Mouse (Mus musculus): ENCODE data around the gene Zfp536. TPM values are rescaled to one million over a fixed set of nuclear protein-coding genes. Genes with fewer than 3 reads are reported as not detected.
"Not testable (repeated sequence)": the region's sequence is repeated elsewhere in the genome, so short reads cannot be mapped to it uniquely, and the experiment has no call there.

Gene Zfp536
- polyA plus RNA-seq, 1 experiment from 2014 or later: 7.2 TPM

DNA sequence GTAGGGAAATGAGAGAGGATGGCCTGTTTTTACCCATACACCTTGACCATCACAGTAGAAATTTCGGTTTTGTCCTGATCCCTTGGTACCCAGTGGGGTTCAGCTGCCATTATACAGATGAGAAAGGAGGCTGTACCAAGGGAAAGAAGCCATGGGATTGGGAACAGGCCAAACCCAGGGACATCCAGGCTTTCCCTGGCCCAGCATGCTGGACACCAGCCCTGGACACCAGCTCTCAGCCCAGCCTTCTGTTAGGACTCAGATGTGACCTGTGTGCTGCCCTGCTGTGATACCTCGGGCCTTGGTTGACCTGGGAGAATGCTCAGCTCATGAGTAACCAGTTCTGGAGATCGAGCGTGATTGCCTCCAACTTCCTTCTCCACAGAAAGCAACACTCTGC is 51.8 kb downstream of the Zfp536 start:
- Histone ChIP-seq H3K36me3 (ENCODE audit: control insufficient read depth, insufficient read depth, low read length) (no peaks in the 10 kb centered on the region), H3K4me2 (ENCODE audit: low read depth, low read length) (no peak overlapping the region), H3K4me3 (ENCODE audit: low read depth, low read length) (no peak overlapping the region), H3K4me1 (ENCODE audit: control insufficient read depth, insufficient read depth, low read length) (no peaks in the 10 kb centered on the region), H3K27me3 (replicated peaks; ENCODE audit: control insufficient read depth, insufficient read depth, low read length) (no peaks in the 10 kb centered on the region; the same call in 1 of the 2 replicates), H3K9ac (ENCODE audit: low read depth, low read length) (no peak overlapping the region), H3K27ac (replicated peaks; ENCODE audit: low read depth, low read length) (no peak overlapping the region), H3K9me3 (ENCODE audit: control insufficient read depth, low read length) (no peaks in the 10 kb centered on the region)
- 89% methylated on average over 4 of the region's 4 CpGs for WGBS
- ATAC-seq (ENCODE audit: low read depth) (no peak), DNase-seq (ENCODE audit: low spot score) (no peak)

DNA sequence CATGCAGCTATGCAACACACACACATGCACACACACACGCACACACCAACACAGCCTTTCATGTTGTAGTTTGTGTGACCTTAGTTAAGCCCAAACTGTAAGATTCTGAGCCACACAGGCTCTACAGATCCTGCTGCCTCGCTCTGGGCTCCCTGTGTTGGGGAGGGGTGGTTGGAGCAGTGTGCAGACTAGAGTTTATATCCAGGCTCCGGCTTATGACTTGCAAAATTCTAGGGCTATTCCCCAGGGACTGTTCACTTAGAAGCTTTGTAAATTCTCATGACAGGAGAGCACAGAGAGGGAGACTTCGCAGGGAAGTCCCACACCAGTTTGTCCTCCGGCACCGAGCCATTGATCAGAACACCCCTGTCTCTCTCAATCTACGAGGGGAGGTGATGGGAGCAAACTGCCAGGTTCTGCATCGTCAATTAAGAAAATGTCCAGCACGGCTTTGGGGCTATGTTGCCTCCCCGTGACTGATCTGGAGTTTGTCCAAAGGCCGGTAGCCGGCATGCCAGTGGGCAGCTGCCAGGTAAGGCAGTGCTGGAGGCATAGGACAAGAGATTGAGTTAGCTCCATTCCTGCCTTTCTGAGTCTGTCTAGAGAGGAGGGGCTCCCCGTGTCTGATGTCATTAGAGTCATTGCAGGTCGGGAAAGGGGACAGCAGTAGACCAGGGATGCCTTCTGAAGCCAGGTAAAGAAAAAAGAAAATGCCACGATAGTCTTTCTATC is 54.6 kb downstream of the Zfp536 start:
- Histone ChIP-seq H3K4me3 (ENCODE audit: low read depth, low read length) (no peak overlapping the region), H3K27ac (replicated peaks; ENCODE audit: low read depth, low read length) (no peak overlapping the region), H3K4me2 (ENCODE audit: low read depth, low read length) (no peak overlapping the region), H3K27me3 (replicated peaks; ENCODE audit: control insufficient read depth, insufficient read depth, low read length) (no peaks in the 10 kb centered on the region; the same call in 1 of the 2 replicates), H3K9ac (ENCODE audit: low read depth, low read length) (no peak overlapping the region), H3K4me1 (ENCODE audit: control insufficient read depth, insufficient read depth, low read length) (no peaks in the 10 kb centered on the region), H3K36me3 (ENCODE audit: control insufficient read depth, insufficient read depth, low read length) (no peaks in the 10 kb centered on the region), H3K9me3 (ENCODE audit: control insufficient read depth, low read length) (no peaks in the 10 kb centered on the region)
- 56% methylated on average over 15 of the region's 15 CpGs for WGBS
- ATAC-seq (ENCODE audit: low read depth) (peak; percentile 47; the same call in 1 of the 2 replicates), DNase-seq (ENCODE audit: low spot score) (no peak)

DNA sequence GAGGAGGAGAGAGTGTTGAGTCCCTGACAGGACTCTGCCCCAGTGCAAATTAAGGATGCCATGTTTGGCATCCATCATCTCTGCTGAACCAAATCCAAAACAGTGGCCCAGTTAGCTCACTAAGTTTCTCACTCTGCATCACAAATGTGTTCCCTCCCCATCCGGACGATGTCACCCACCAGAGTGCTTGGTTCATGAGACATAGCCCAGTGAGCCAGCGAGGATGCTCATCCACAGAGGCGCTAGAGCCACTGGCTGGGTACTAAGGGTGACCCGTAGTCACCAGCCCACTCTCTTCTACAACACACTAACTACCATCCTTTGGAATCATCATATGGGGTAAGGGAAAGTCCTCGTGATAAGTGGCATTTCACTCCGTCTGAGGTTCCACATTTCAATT is 56.4 kb downstream of the Zfp536 start:
- Histone ChIP-seq H3K27me3 (replicated peaks; ENCODE audit: control insufficient read depth, insufficient read depth, low read length) (no peaks in the 10 kb centered on the region; the same call in 1 of the 2 replicates), H3K4me3 (ENCODE audit: low read depth, low read length) (no peak overlapping the region), H3K9me3 (ENCODE audit: control insufficient read depth, low read length) (no peaks in the 10 kb centered on the region), H3K27ac (replicated peaks; ENCODE audit: low read depth, low read length) (no peak overlapping the region), H3K4me1 (ENCODE audit: control insufficient read depth, insufficient read depth, low read length) (no peaks in the 10 kb centered on the region), H3K4me2 (ENCODE audit: low read depth, low read length) (no peak overlapping the region), H3K36me3 (ENCODE audit: control insufficient read depth, insufficient read depth, low read length) (no peaks in the 10 kb centered on the region), H3K9ac (ENCODE audit: low read depth, low read length) (no peak overlapping the region)
- no peak for ATAC-seq (ENCODE audit: low read depth)
- DNase-seq (ENCODE audit: low spot score): no peak
- 89% methylated on average over 7 of the region's 7 CpGs for WGBS

DNA sequence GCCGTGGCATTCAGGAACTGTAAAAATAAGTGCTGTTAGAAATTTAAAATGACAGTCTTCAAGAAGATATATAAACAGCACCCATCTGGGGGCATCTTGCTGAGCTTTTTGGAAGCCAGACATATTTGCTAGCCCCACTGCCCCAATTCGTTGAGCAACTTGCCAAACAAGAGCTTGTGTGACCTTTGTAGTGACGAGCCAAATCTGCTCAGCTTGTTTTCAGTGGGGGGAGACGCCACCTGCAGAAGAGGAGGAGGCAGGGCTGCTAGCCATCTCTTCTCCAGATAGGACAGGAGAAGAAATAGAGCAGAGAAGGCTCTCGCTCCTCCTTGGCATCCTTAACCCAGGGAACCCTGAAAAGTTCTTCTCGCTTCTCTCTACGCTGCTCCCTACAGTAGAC is 56.8 kb downstream of the Zfp536 start:
- ATAC-seq (ENCODE audit: low read depth): no peak
- 79% methylated on average over 7 of the region's 7 CpGs for WGBS

DNA sequence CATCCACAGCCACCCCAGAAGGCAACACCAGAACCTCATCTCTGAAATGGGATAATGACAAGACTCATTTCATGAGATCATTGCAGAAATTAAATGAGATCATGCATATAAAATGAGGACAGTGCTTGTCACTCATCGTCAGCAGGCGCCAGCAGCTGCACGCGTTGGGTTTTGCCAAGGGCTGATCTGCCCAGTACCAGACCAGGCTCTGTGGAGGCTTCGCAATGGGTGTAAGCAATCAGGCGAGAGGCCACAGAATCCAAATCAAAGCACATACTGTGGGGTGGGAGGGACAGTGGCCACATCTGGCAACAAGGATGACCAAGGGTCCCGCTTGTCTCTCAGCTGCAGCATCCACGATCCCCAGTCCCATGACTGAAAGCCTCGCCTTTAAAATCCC is 69.0 kb downstream of the Zfp536 start:
- Histone ChIP-seq H3K4me2 (ENCODE audit: low read depth, low read length) (no peak overlapping the region), H3K36me3 (ENCODE audit: control insufficient read depth, insufficient read depth, low read length) (no peaks in the 10 kb centered on the region), H3K9ac (ENCODE audit: low read depth, low read length) (no peak overlapping the region), H3K27ac (replicated peaks; ENCODE audit: low read depth, low read length) (no peak overlapping the region), H3K27me3 (replicated peaks; ENCODE audit: control insufficient read depth, insufficient read depth, low read length) (no peaks in the 10 kb centered on the region), H3K9me3 (ENCODE audit: control insufficient read depth, low read length) (no peaks in the 10 kb centered on the region), H3K4me1 (ENCODE audit: control insufficient read depth, insufficient read depth, low read length) (no peaks in the 10 kb centered on the region), H3K4me3 (ENCODE audit: low read depth, low read length) (no peak overlapping the region)
- ATAC-seq (ENCODE audit: low read depth): no peak
- 89% methylated on average over 9 of the region's 9 CpGs for WGBS
- no peak for DNase-seq (ENCODE audit: low spot score)

More for the DNA sequence above, 56.8 kb downstream of the Zfp536 start:
- H3K9ac ChIP-seq (ENCODE audit: low read depth, low read length): no peak overlapping the region
- no peaks in the 10 kb centered on the region; the same call in 1 of the 2 replicates for H3K27me3 ChIP-seq (replicated peaks; ENCODE audit: control insufficient read depth, insufficient read depth, low read length)
- no peak overlapping the region for H3K27ac ChIP-seq (replicated peaks; ENCODE audit: low read depth, low read length)
- no peaks in the 10 kb centered on the region for H3K4me1 ChIP-seq (ENCODE audit: control insufficient read depth, insufficient read depth, low read length)
- DNase-seq (ENCODE audit: low spot score): no peak
- H3K4me3 ChIP-seq (ENCODE audit: low read depth, low read length): no peak overlapping the region
- H3K36me3 ChIP-seq (ENCODE audit: control insufficient read depth, insufficient read depth, low read length): no peaks in the 10 kb centered on the region
- H3K9me3 ChIP-seq (ENCODE audit: control insufficient read depth, low read length): no peaks in the 10 kb centered on the region
- no peak overlapping the region for H3K4me2 ChIP-seq (ENCODE audit: low read depth, low read length)

DNA sequence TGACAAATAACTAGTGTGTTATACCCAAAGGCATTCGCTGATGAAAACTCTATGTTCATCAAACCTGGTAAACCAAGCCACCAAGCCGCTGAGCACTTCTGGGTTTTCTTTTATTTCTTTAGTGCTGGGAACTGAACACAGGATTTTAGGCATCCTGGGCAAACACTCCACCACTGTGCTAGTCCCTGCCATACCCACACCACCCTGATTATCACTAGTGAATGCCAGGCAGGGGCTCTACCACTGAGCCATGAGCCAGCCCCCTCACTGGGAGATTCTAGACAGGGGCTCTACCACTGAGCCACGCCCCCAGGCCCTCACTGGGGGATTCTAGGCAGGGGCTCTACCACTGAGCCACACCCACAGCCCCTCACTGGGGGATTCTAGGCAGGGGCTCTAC is 76.1 kb downstream of the Zfp536 start:
- 92% methylated on average over 3 of the region's 3 CpGs for WGBS
- not testable (repeated sequence) for H3K27ac ChIP-seq (replicated peaks; ENCODE audit: low read depth, low read length); H3K4me3 ChIP-seq (ENCODE audit: low read depth, low read length); H3K36me3 ChIP-seq (ENCODE audit: control insufficient read depth, insufficient read depth, low read length); ATAC-seq (ENCODE audit: low read depth); DNase-seq (ENCODE audit: low spot score); H3K27me3 ChIP-seq (replicated peaks; ENCODE audit: control insufficient read depth, insufficient read depth, low read length); H3K4me2 ChIP-seq (ENCODE audit: low read depth, low read length); H3K9ac ChIP-seq (ENCODE audit: low read depth, low read length); H3K4me1 ChIP-seq (ENCODE audit: control insufficient read depth, insufficient read depth, low read length); H3K9me3 ChIP-seq (ENCODE audit: control insufficient read depth, low read length)

DNA sequence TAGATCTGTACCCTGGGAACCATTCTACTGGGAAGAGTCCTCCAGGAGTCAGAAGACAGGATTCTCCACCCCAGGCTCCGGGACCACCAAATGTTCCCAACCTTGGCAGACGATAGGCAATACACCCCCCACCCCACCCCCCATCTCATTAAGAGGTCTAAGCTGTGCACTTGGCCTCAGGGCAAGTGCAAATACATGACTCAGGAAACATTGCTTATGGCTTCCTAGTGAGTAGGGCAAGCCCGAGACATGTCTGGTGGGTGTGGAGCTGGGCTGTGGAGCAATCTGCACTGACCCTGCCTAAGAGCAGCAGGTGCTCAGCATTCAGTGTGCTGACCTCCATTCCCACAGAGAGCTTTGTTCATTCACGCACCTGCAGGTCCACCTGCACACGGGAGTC is 78.4 kb downstream of the Zfp536 start:
- peak; percentile 12 for DNase-seq (ENCODE audit: low spot score)
- H3K27ac ChIP-seq (replicated peaks; ENCODE audit: low read depth, low read length): no peak overlapping the region
- H3K4me3 ChIP-seq (ENCODE audit: low read depth, low read length): no peak overlapping the region
- no peak overlapping the region for H3K4me2 ChIP-seq (ENCODE audit: low read depth, low read length)
- no peaks in the 10 kb centered on the region for H3K27me3 ChIP-seq (replicated peaks; ENCODE audit: control insufficient read depth, insufficient read depth, low read length)
- no peaks in the 10 kb centered on the region for H3K4me1 ChIP-seq (ENCODE audit: control insufficient read depth, insufficient read depth, low read length)
- WGBS: 52% methylated on average over 5 of the region's 5 CpGs
- ATAC-seq (ENCODE audit: low read depth): no peak
- no peaks in the 10 kb centered on the region for H3K36me3 ChIP-seq (ENCODE audit: control insufficient read depth, insufficient read depth, low read length)
- H3K9ac ChIP-seq (ENCODE audit: low read depth, low read length): no peak overlapping the region
- H3K9me3 ChIP-seq (ENCODE audit: control insufficient read depth, low read length): no peaks in the 10 kb centered on the region

DNA sequence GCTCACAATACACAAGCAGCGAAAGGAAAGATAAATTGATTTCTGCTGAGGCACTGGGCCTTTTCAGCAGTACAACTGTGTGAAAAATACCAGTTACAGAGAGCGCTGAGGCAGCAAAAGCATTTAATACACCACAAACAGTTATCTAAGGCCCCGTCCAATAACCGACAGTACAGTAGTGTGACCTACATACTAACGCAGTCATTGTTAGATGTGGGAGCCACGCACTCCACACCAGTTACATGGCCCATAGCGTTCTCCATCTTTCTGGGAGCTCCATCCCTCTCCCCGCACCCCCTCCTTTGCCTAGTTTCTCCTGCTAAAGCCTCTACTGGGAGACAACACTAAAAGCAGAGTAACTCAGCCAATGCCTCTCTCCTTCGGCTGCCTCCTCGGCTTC is 82.8 kb downstream of the Zfp536 start:
- ATAC-seq (ENCODE audit: low read depth) (no peak), DNase-seq (ENCODE audit: low spot score) (no peak)
- H3K36me3 ChIP-seq (ENCODE audit: control insufficient read depth, insufficient read depth, low read length): no peaks in the 10 kb centered on the region
- H3K27ac ChIP-seq (replicated peaks; ENCODE audit: low read depth, low read length): no peak overlapping the region
- H3K4me1 ChIP-seq (ENCODE audit: control insufficient read depth, insufficient read depth, low read length): no peaks in the 10 kb centered on the region; the same call in 1 of the 2 replicates
- H3K27me3 ChIP-seq (replicated peaks; ENCODE audit: control insufficient read depth, insufficient read depth, low read length): no peaks in the 10 kb centered on the region
- H3K4me2 ChIP-seq (ENCODE audit: low read depth, low read length): no peak overlapping the region
- no peak overlapping the region for H3K9ac ChIP-seq (ENCODE audit: low read depth, low read length)
- no peak overlapping the region for H3K4me3 ChIP-seq (ENCODE audit: low read depth, low read length)
- no peaks in the 10 kb centered on the region for H3K9me3 ChIP-seq (ENCODE audit: control insufficient read depth, low read length)
- WGBS: 77% methylated on average over 10 of the region's 10 CpGs
